Mouse (Mus musculus): Measurements from ENCODE around the gene Ncor2. TPM values are rescaled to one million over a fixed set of nuclear protein-coding genes. Genes with fewer than 3 reads are reported as not detected.

Ncor2 gene
- 28.7 and 30.5 TPM in 2 replicates for polyA plus RNA-seq (2015; fragmentation: Nextera tagmentation; extraction: Ambion mirVana)

DNA sequence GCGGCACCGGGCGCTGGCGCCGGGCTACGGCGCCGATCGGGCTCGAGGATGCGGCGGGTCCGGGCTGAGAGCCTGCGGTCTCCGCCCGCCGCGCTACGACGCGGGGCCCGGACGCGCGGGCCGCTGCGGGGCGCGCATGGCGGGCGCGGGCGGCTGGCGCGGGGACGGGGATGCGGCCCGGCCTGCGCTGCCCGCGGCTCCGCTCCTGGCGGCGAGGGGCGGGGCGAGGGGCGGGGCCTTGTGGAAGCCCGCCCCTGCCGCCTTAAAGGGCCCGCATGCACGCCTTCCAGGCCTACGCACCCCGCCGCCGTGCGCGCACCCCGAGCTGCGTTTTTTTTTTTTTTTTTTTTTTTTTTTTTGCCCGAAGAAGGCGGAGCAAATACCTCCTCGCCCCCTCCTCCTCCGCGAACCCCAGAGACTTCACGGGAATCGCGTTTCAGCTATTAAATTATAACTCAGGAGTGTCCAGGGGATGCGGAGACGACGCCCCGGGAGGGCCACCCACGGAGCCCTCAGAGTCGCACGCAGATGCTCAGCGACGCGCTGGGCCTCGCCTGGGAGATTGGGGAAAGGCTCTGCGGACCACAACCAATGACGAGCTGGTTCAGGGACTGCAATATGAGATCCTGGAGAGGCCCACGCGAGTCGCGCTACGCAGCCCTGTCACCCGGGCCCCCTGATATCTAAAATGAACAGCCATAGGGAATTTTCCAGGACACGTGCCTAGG, at the start of gene Ncor2:
Ncor2 (minus strand) TSS at position 213 of the 728 bp plus-strand sequence.
- Histone ChIP-seq H3K9me3 (no peaks in the 10 kb centered on the region), H3K36me3 (no peaks in the 10 kb centered on the region), H3K4me1 (peaks cover 57% of the 10 kb centered on the region), H3K4me2 (peak within 1 kb of the TSS; percentile 82), H3K4me3 (peak within 1 kb of the TSS; percentile 77), H3K27me3 (no peaks in the 10 kb centered on the region), H3K9ac (peak within 1 kb of the TSS; percentile 82), H3K27ac (peak within 1 kb of the TSS; percentile 95)
- WGBS = under 1% methylated on average over 71 of the region's 87 CpGs
- ATAC-seq (ENCODE audit: borderline replicate concordance, extremely low read depth, low FRiP score, low TSS enrichment) = peak; percentile 85

GRCm38 (mm10) chr5:125227699-125228098, 48.7 kb upstream of the Ncor2 start:
- no peaks in the 10 kb centered on the region for H3K9me3 ChIP-seq
- H3K4me3 ChIP-seq = no peak overlapping the region
- ATAC-seq (ENCODE audit: borderline replicate concordance, extremely low read depth, low FRiP score, low TSS enrichment) = no peak
- WGBS = 98% methylated on average over 4 of the region's 4 CpGs
- H3K4me1 ChIP-seq = peaks cover 8% of the 10 kb centered on the region
- H3K27me3 ChIP-seq = no peaks in the 10 kb centered on the region
- no peaks in the 10 kb centered on the region for H3K36me3 ChIP-seq
- no peak overlapping the region for H3K27ac ChIP-seq
- no peak overlapping the region for H3K4me2 ChIP-seq
- H3K9ac ChIP-seq = no peak overlapping the region

DNA sequence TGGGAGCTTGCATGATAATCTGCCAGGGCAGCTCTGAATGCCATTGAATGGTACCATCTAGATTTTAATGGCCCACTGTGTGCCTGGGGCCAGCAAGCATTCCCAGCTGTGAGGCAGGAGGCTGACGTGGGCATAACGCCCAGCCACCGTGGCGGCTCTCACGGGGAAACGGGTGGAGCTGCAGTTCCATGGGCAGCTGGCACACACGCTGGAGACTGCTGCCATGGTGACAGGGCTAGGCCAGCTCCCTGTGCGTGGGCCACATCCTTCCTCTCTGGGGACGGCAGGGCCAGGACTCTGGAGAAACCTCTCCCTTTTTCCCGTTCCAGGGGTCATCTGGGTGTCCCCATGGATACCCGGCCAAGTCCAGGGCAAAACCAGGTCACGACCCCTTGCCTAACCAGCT, 47.2 kb upstream of the Ncor2 start:
- Histone ChIP-seq H3K4me2 (no peak overlapping the region), H3K4me1 (peaks cover 19% of the 10 kb centered on the region), H3K36me3 (no peaks in the 10 kb centered on the region), H3K4me3 (no peak overlapping the region), H3K27ac (no peak overlapping the region), H3K9ac (no peak overlapping the region), H3K9me3 (no peaks in the 10 kb centered on the region), H3K27me3 (no peaks in the 10 kb centered on the region)
- WGBS = 55% methylated on average over 12 of the region's 12 CpGs
- no peak for ATAC-seq (ENCODE audit: borderline replicate concordance, extremely low read depth, low FRiP score, low TSS enrichment)

- Histone ChIP-seq H3K9ac (no peak overlapping the region), H3K36me3 (no peaks in the 10 kb centered on the region), H3K27me3 (no peaks in the 10 kb centered on the region), H3K4me1 (peaks cover 19% of the 10 kb centered on the region), H3K4me2 (no peak overlapping the region), H3K27ac (no peak overlapping the region), H3K9me3 (no peaks in the 10 kb centered on the region), H3K4me3 (no peak overlapping the region)
- no peak for ATAC-seq (ENCODE audit: borderline replicate concordance, extremely low read depth, low FRiP score, low TSS enrichment)
- WGBS = 35% methylated on average over 3 of the region's 3 CpGs
These were observed 45.9 kb upstream of the Ncor2 start for GRCm38 (mm10) chr5:125224925-125225324.

DNA sequence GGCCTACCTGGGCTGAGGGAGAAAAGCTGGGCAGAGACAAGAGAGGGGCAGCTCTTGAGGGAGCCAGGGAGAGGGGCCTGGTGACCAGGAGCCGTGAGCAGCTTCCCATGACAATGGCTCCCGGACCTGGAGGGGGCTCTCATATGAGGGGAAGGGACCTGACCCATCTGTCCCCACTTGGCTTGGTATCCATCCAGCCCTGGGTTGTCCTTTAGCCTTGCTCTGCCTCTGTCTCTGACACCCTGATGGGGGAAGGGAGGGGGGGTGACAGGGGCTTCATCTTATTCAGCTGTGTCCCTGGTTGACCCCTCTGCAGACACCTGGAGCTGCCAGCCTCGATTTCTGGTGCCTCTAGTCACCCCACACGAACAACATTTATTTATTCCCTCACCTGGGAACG, 44.9 kb upstream of the Ncor2 start:
- H3K36me3 ChIP-seq = no peaks in the 10 kb centered on the region
- no peak overlapping the region for H3K9ac ChIP-seq
- no peaks in the 10 kb centered on the region for H3K9me3 ChIP-seq
- WGBS = 55% methylated on average over 5 of the region's 5 CpGs
- H3K4me2 ChIP-seq = no peak overlapping the region
- H3K27ac ChIP-seq = no peak overlapping the region
- no peak for ATAC-seq (ENCODE audit: borderline replicate concordance, extremely low read depth, low FRiP score, low TSS enrichment)
- H3K4me1 ChIP-seq = peaks cover 19% of the 10 kb centered on the region
- H3K27me3 ChIP-seq = no peaks in the 10 kb centered on the region
- H3K4me3 ChIP-seq = no peak overlapping the region

- Histone ChIP-seq H3K9me3 (no peaks in the 10 kb centered on the region), H3K4me1 (peaks cover 19% of the 10 kb centered on the region), H3K27me3 (no peaks in the 10 kb centered on the region), H3K4me3 (no peak overlapping the region), H3K36me3 (no peaks in the 10 kb centered on the region), H3K27ac (no peak overlapping the region), H3K9ac (no peak overlapping the region), H3K4me2 (no peak overlapping the region)
- ATAC-seq (ENCODE audit: borderline replicate concordance, extremely low read depth, low FRiP score, low TSS enrichment) = no peak
- 47% methylated on average over 6 of the region's 6 CpGs for WGBS
These were observed 43.7 kb upstream of the Ncor2 start for GRCm38 (mm10) chr5:125222706-125223105.

DNA sequence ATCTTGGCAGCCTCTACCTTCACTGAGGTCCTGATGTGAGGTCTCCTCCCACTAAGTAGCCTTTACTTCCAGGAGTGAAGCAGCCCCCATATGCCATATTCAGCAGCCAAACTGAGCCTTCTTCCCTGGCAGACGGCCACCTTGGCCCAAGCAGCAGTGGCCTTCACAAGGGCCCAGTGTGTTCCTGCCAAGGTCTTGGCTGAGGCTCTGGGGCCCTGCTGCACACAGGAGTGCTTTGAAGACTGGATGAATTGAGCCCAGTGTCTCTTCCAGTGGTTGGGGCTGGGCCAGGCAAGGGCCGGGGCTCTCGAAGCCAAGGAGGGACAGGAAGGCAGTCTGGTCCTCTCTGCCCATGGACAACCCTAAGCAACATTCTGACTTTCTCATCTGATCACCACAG, 42.8 kb upstream of the Ncor2 start:
- no peaks in the 10 kb centered on the region for H3K9me3 ChIP-seq
- H3K27ac ChIP-seq = no peak overlapping the region; the same call in 1 of the 2 replicates
- H3K36me3 ChIP-seq = no peaks in the 10 kb centered on the region
- H3K4me3 ChIP-seq = no peak overlapping the region
- H3K27me3 ChIP-seq = no peaks in the 10 kb centered on the region
- H3K4me2 ChIP-seq = no peak overlapping the region
- no peak for ATAC-seq (ENCODE audit: borderline replicate concordance, extremely low read depth, low FRiP score, low TSS enrichment)
- 49% methylated on average over 3 of the region's 3 CpGs for WGBS
- H3K4me1 ChIP-seq = peaks cover 19% of the 10 kb centered on the region
- no peak overlapping the region for H3K9ac ChIP-seq

GRCm38 (mm10) chr5:125217426-125218170, 38.6 kb upstream of the Ncor2 start:
- ATAC-seq (ENCODE audit: borderline replicate concordance, extremely low read depth, low FRiP score, low TSS enrichment) = no peak
- H3K27ac ChIP-seq = no peak overlapping the region
- H3K4me2 ChIP-seq = no peak overlapping the region
- no peaks in the 10 kb centered on the region for H3K36me3 ChIP-seq
- no peak overlapping the region for H3K9ac ChIP-seq
- no peaks in the 10 kb centered on the region for H3K27me3 ChIP-seq
- H3K4me3 ChIP-seq = no peak overlapping the region
- H3K9me3 ChIP-seq = no peaks in the 10 kb centered on the region
- peaks cover 24% of the 10 kb centered on the region for H3K4me1 ChIP-seq
- WGBS = 64% methylated on average over 9 of the region's 9 CpGs

GRCm38 (mm10) chr5:125215930-125216459, 37.0 kb upstream of the Ncor2 start:
- Histone ChIP-seq H3K27me3 (no peaks in the 10 kb centered on the region), H3K9ac (peak overlapping the region; percentile 17; the same call in 1 of the 2 replicates), H3K4me2 (peak overlapping the region; percentile 62), H3K36me3 (no peaks in the 10 kb centered on the region), H3K9me3 (no peaks in the 10 kb centered on the region), H3K4me1 (peaks cover 13% of the 10 kb centered on the region), H3K4me3 (peak overlapping the region; percentile 21), H3K27ac (peak overlapping the region; percentile 78)
- peak; percentile 84; the same call in 1 of the 2 replicates for ATAC-seq (ENCODE audit: borderline replicate concordance, extremely low read depth, low FRiP score, low TSS enrichment)
- WGBS = 4% methylated on average over 24 of the region's 24 CpGs

DNA sequence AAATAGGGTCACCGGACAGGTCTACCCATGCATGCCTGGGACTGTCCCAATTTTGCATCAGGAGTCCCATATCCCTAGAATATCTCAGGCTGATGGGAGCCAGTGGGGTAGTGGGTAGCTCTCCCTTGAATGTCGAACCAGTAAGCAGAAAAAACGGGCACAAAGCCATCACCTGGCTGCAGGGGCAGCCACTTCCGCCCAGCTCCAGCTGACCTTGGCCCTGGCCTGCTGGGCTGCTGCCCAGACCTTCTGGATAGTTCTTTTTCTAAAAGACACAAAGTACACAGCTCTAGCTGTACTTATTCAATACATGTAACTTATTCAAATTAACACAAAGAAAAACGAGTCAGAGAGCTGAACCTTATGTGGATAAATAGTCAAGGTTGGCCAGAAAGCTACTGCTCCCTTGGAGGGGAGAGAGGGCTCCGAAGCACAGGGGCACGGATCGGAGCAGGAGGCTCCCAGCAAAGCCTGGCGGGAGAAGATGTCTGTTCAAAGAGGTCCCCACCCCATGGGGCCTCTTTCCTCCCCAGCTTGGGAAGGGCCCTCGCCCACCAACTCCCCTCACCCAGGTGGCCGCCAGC, 36.4 kb upstream of the Ncor2 start:
- H3K9ac ChIP-seq = peak overlapping the region; percentile 17; the same call in 1 of the 2 replicates
- H3K27me3 ChIP-seq = no peaks in the 10 kb centered on the region
- 15% methylated on average over 11 of the region's 11 CpGs for WGBS
- H3K4me2 ChIP-seq = peak overlapping the region; percentile 62
- no peaks in the 10 kb centered on the region for H3K9me3 ChIP-seq
- H3K27ac ChIP-seq = peak overlapping the region; percentile 78
- peak overlapping the region; percentile 21 for H3K4me3 ChIP-seq
- H3K36me3 ChIP-seq = no peaks in the 10 kb centered on the region
- peak; percentile 16; the same call in 1 of the 2 replicates for ATAC-seq (ENCODE audit: borderline replicate concordance, extremely low read depth, low FRiP score, low TSS enrichment)
- H3K4me1 ChIP-seq = peaks cover 13% of the 10 kb centered on the region

DNA sequence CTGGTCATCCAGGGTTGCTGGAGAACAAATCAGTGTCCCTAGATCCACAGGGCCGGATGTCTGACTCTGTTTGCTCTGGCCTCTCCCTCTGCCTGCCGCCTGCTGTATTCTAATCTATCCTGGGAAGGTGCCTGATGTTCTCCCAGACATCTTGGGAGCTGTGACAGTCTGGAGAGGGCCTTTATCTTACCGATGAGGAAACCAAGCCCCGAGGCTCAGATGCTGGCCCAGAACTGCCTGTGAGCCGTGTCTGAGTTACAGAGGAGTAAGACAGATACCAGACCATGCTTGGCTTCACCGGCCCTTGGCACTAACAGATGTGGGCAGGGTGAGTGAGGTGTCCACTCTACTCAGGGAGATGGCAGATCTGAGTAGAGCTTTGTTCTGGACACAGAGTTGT, 35.0 kb upstream of the Ncor2 start:
- Histone ChIP-seq H3K4me3 (no peak overlapping the region), H3K27me3 (no peaks in the 10 kb centered on the region), H3K4me2 (no peak overlapping the region), H3K36me3 (no peaks in the 10 kb centered on the region), H3K9me3 (no peaks in the 10 kb centered on the region), H3K4me1 (peaks cover 13% of the 10 kb centered on the region), H3K27ac (no peak overlapping the region), H3K9ac (no peak overlapping the region)
- 82% methylated on average over 6 of the region's 6 CpGs for WGBS
- no peak for ATAC-seq (ENCODE audit: borderline replicate concordance, extremely low read depth, low FRiP score, low TSS enrichment)

Measured in lung, embryonic 15.5 days (tissue).